Mouse (Mus musculus): Measurements from ENCODE around the gene 9930111J21Rik2. TPM values are rescaled to one million over a fixed set of nuclear protein-coding genes. Genes with fewer than 3 reads are reported as not detected.
"Not testable (repeated sequence)": the region's sequence is repeated elsewhere in the genome, so short reads cannot be mapped to it uniquely, and the experiment has no call there.

9930111J21Rik2 gene
- total RNA-seq, 2 experiments from 2014 or later = 1.6 TPM

- DNase-seq (ENCODE audit: low spot score in 2 of 2) = no peak
- intact Hi-C loops (cut with DNase I) = no loop called here
Observed at GRCm38 (mm10) chr11:49080636-49081035, 29.6 kb upstream of the 9930111J21Rik2 start.

GRCm38 (mm10) chr11:49078719-49079118, 27.7 kb upstream of the 9930111J21Rik2 start:
- intact Hi-C loops (cut with DNase I) = no loop called here
- no peak for DNase-seq (ENCODE audit: low spot score in 2 of 2)

GRCm38 (mm10) chr11:49077012-49077411, 26.0 kb upstream of the 9930111J21Rik2 start:
- DNase-seq (ENCODE audit: low spot score in 2 of 2) = no peak
- intact Hi-C loops (cut with DNase I) = loop anchor here (2.0 kb wide), 1 partner anchor 156 kb away; no protein-coding TSS in a partner anchor

DNA sequence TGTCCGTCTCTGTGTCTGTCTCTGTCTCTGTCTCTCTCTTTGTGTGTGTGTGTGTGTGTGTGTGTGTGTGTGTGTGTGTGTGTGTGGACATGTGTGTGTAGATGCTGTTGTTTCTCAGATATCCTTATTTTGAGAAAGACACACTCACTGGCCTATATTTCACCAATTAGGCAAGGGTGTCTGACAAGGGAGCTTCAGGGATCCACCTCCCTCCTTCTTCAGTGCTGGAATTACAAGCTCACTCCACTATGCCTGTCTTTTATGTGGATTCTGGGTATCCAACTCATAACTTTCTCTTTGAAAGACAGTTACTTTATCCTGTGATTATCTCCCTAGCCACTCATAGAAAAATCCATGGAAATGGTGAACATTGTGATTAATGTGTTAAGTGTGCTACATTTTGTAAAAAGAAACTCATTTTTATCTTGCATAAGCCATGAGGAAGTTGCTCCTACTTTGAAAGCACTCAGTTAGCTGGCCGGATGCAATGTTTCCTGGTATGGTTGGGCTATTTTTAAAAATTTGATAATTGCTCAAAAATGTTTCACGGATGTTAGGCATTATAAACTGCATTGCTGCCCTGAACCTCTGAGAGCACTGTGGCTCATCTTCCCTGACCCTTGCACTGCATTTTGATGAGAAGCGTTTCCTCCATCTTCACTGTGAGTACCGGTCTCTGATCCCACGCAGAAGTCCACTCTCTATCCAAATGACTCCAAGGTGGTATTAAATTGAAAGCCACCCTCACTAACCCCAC, 25.1 kb upstream of the 9930111J21Rik2 start, which contains the start of gene Ifi47:
Gene Ifi47 (plus strand): TSS at position 587 of the 757 bp plus-strand sequence.
- not testable (repeated sequence) for DNase-seq (ENCODE audit: low spot score in 2 of 2)
- intact Hi-C loops (cut with DNase I) = loop anchor here (2.0 kb wide), 1 partner anchor 155 kb away; no protein-coding TSS in a partner anchor

GRCm38 (mm10) chr11:49068358-49068757, 17.3 kb upstream of the 9930111J21Rik2 start:
- DNase-seq (ENCODE audit: low spot score in 2 of 2) = no peak
- intact Hi-C loops (cut with DNase I) = no loop called here

GRCm38 (mm10) chr11:49063713-49064469, 12.8 kb upstream of the 9930111J21Rik2 start, which contains the start of gene Tgtp2:
Gene Tgtp2 (minus strand): TSS chr11:49064206.
- DNase-seq (ENCODE audit: low spot score in 2 of 2); intact Hi-C loops (cut with DNase I): not testable (repeated sequence)

- intact Hi-C loops (cut with DNase I); DNase-seq (ENCODE audit: low spot score in 2 of 2): not testable (repeated sequence)
Observed at GRCm38 (mm10) chr11:49061865-49062264, 10.8 kb upstream of the 9930111J21Rik2 start.

- DNase-seq (ENCODE audit: low spot score in 2 of 2); intact Hi-C loops (cut with DNase I): not testable (repeated sequence)
Observed at GRCm38 (mm10) chr11:49060061-49060460, 9.0 kb upstream of the 9930111J21Rik2 start.

GRCm38 (mm10) chr11:49051894-49052293, 852 bp upstream of the 9930111J21Rik2 start:
- DNase-seq (ENCODE audit: low spot score in 2 of 2); intact Hi-C loops (cut with DNase I): not testable (repeated sequence)

DNA sequence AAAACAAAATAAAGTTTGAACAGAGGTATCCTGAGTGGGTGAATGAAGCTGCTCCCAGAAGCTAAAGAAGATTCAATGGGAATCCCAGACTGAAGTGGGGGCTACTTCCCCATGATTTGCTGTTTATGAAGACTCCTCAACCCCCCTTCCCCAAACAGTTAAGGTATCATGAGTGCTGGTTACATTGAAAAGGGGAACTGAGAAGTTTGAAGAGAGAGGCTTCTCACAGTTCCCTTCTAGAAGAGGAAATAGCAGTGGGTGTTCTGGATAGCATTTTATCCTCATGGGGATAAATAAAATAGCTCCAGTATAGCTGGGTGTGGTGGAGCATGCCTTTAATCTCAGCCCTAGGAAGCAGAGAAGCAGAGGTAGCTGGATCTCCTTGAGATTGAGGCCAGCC, 978 bp downstream of the 9930111J21Rik2 start:
- DNase-seq (ENCODE audit: low spot score in 2 of 2); intact Hi-C loops (cut with DNase I): not testable (repeated sequence)

DNA sequence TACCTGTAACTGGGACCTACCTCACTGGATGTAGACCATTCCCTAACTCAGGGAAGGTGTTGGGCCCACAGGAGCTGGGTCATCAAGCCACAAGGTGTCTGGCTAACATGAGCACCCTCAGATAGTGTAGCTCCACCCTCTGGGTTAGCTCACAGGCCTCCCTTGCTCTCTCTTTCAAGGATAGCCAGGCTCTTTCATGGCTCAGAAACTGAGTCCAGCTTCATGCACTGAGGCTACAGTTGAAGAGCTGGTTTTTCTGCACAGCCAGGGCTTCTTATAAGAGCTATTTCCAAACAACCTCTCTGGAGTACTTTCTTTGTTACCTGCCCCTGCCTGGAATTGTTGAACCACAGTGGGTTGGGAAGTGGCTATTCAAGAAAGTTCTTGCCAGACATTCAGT, 39.0 kb downstream of the 9930111J21Rik2 start:
- DNase-seq (ENCODE audit: low spot score in 2 of 2); intact Hi-C loops (cut with DNase I): not testable (repeated sequence)

GRCm38 (mm10) chr11:49006785-49007184, 44.3 kb downstream of the 9930111J21Rik2 start:
- DNase-seq (ENCODE audit: low spot score in 2 of 2); intact Hi-C loops (cut with DNase I): not testable (repeated sequence)

GRCm38 (mm10) chr11:49006317-49006716, 44.7 kb downstream of the 9930111J21Rik2 start:
- intact Hi-C loops (cut with DNase I); DNase-seq (ENCODE audit: low spot score in 2 of 2): not testable (repeated sequence)

GRCm38 (mm10) chr11:49000411-49000810, 50.6 kb downstream of the 9930111J21Rik2 start:
- intact Hi-C loops (cut with DNase I); DNase-seq (ENCODE audit: low spot score in 2 of 2): not testable (repeated sequence)

DNA sequence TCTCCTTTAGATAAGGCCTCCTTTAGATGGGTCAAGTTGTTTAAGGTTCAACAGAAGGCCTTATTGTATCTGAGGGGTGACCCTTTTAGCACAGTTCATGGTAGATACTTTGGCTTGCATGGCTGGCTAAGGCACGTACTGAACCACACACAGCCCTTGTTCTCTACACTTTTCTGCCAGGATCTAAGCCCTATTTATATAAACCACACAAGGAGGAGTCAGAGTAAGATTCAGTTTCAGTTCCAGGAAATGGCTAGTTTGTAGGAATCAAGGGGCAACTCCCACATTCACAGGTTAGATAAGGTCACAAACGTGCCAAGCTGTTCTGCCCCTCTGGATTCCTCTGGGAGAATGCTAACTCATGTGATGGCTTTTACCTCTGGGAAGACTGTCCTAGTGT, 57.0 kb downstream of the 9930111J21Rik2 start, which contains the start of gene Tgtp1:
Gene Tgtp1 (minus strand): TSS at position 155 of the 400 bp plus-strand sequence.
- DNase-seq (ENCODE audit: low spot score in 2 of 2); intact Hi-C loops (cut with DNase I): not testable (repeated sequence)

GRCm38 (mm10) chr11:48993296-48993695, 57.7 kb downstream of the 9930111J21Rik2 start:
- intact Hi-C loops (cut with DNase I); DNase-seq (ENCODE audit: low spot score in 2 of 2): not testable (repeated sequence)

- DNase-seq (ENCODE audit: low spot score in 2 of 2); intact Hi-C loops (cut with DNase I): not testable (repeated sequence)
Observed at GRCm38 (mm10) chr11:48991740-48992520, 59.1 kb downstream of the 9930111J21Rik2 start, which contains the start of gene Gm12185. Gene Gm12185 (minus strand): TSS chr11:48992226.

- intact Hi-C loops (cut with DNase I) = not testable (repeated sequence)
Observed at GRCm38 (mm10) chr11:48989981-48990380, 61.1 kb downstream of the 9930111J21Rik2 start.

DNA sequence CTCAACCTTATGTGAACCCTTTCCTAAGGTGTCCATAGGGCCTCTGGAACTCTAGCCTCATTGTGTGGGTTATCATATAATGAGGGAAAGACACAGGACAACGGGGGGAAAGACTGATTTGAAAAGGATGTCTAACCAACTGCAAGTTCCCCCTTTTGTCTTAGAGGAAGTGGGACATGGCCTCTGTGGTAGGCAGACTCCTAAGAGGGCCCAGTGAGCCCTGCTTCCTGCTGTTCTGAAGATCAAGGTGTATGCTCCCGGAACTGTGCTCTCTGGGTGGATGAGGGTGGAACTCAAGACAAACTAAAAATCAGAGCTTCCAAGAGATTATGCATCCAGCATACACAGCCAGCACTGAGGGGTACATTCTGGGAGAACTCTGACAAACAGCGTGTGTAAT, 62.8 kb downstream of the 9930111J21Rik2 start:
- intact Hi-C loops (cut with DNase I); DNase-seq (ENCODE audit: low spot score in 2 of 2): not testable (repeated sequence)

More at GRCm38 (mm10) chr11:48989981-48990380, 61.1 kb downstream of the 9930111J21Rik2 start:
- DNase-seq (ENCODE audit: low spot score in 2 of 2) = not testable (repeated sequence)
